Mouse (Mus musculus) heart, embryonic 15.5 days (tissue): ENCODE results near the gene Otub2. TPM values are rescaled to one million over a fixed set of nuclear protein-coding genes. Genes with fewer than 3 reads are reported as not detected.
"Not testable (repeated sequence)": the region's sequence is repeated elsewhere in the genome, so short reads cannot be mapped to it uniquely, and the experiment has no call there.

ENCODE experiments used
- ATAC-seq: fragments of 200-750 bp; cut with Nextera tagmentation; replicated peaks from 2 replicates; pipeline ENCODE4 v1.8.0; 2017; ENCODE audit warnings: low read depth, moderate TSS enrichment; ENCODE audit not compliant: insufficient number of reproducible peaks, insufficient read depth, low FRiP score
- H3K27ac ChIP-seq: fragments of 300-500 bp; sonication (generic); 2 replicates; pipeline ENCODE4 v1.5.1; 2015; ENCODE audit warnings: mild to moderate bottlenecking, inconsistent platforms
- H3K27me3 ChIP-seq: fragments of 300-500 bp; sonication (generic); 2 replicates; pipeline ENCODE4 v1.6.1; 2015; ENCODE audit warnings: inconsistent platforms
- H3K36me3 ChIP-seq: fragments of 300-500 bp; sonication (generic); 2 replicates; pipeline ENCODE4 v1.6.1; 2015; ENCODE audit warnings: mild to moderate bottlenecking, inconsistent platforms
- H3K4me1 ChIP-seq: fragments of 300-500 bp; sonication (generic); replicated peaks from 2 replicates; pipeline ENCODE4 v1.6.1; 2015; ENCODE audit warnings: inconsistent platforms
- H3K4me2 ChIP-seq: fragments of 300-500 bp; sonication (generic); 2 replicates; pipeline ENCODE4 v1.6.1; 2015; ENCODE audit warnings: inconsistent platforms, mild to moderate bottlenecking, moderate library complexity
- H3K4me3 ChIP-seq: fragments of 300-500 bp; sonication (generic); 2 replicates; pipeline ENCODE4 v1.5.1; 2015; ENCODE audit warnings: mild to moderate bottlenecking, inconsistent platforms
- H3K9ac ChIP-seq: fragments of 300-500 bp; sonication (generic); 2 replicates; pipeline ENCODE4 v1.6.1; 2015; ENCODE audit warnings: mild to moderate bottlenecking, inconsistent platforms
- H3K9me3 ChIP-seq: fragments of 300-500 bp; sonication (generic); replicated peaks from 2 replicates; pipeline ENCODE4 v1.6.1; 2016; ENCODE audit warnings: inconsistent platforms
- WGBS: fragments of 180-500 bp; shearing (Covaris S2); methylation state at CpG from one replicate; pipeline ENCODE4 v1.1.7; 2015; ENCODE audit warnings: mixed read lengths; 5-methylcytosine and 5-hydroxymethylcytosine counted together
- polyA plus RNA-seq: library from polyadenylated mRNA; unstranded; fragments of >200 nt; fragmentation: Nextera tagmentation; extraction: Ambion mirVana; gene quantifications from 2 replicates; pipeline ENCODE4 v1.2.1, GENCODE M21; 2015

Otub2 gene
- polyA plus RNA-seq, 1 experiment from 2014 or later: 11.2 TPM

DNA sequence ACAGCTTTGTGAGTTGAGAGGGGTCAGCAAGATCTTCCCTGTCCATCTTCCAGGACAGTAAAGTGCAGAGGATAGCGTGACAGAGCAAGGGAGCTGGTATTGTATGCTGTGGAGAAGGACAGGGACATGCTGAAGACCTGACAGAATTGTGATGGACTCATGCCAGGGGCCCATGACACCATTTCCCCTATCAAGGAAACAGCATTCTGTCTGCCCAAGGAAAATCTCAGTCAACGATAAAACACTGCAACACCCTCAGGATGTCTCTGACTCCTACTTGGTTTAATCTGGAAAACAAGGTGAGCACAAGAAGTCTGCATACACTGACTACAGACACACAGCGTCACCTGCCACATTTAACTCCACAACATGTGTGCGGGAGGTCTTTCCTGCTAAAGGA lies 19.2 kb downstream of the Otub2 start, which contains the start of gene 9330161L09Rik:
9330161L09Rik (minus strand) TSS at position 101 of the 400 bp plus-strand sequence.
- Histone ChIP-seq H3K4me2 (no peak within 1 kb of the TSS), H3K9ac (no peak within 1 kb of the TSS), H3K36me3 (peaks cover 78% of the 10 kb centered on the region), H3K4me3 (no peak within 1 kb of the TSS), H3K27me3 (no peaks in the 10 kb centered on the region), H3K9me3 (no peaks in the 10 kb centered on the region), H3K27ac (no peak within 1 kb of the TSS), H3K4me1 (no peaks in the 10 kb centered on the region)
- no peak for ATAC-seq
- WGBS: 88% methylated on average over 4 of the region's 4 CpGs

DNA sequence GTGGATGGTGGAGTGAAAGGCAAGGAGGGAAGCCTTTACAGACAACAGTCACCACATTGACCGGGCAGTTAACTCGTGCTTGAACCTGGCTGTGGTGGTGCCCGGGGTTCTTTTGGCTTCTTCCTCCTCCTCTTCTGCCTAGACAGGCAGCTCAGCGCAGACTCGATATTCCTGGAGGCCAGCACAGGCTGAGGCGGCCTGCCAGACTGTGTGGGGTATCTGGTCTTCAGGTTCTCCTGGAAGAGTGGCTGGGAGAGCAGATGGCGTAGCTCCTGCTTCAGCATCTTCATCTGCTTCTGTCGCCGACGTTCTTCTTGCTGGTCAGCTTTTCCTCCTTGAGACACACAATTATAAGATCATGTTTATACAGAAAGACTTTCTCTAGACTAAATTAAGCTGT lies 19.7 kb downstream of the Otub2 start:
- Histone ChIP-seq H3K4me1 (no peaks in the 10 kb centered on the region), H3K27me3 (no peaks in the 10 kb centered on the region), H3K36me3 (peaks cover 83% of the 10 kb centered on the region), H3K9ac (no peak overlapping the region), H3K9me3 (no peaks in the 10 kb centered on the region), H3K27ac (no peak overlapping the region), H3K4me3 (no peak overlapping the region), H3K4me2 (no peak overlapping the region)
- 92% methylated on average over 10 of the region's 10 CpGs for WGBS
- ATAC-seq: no peak

DNA sequence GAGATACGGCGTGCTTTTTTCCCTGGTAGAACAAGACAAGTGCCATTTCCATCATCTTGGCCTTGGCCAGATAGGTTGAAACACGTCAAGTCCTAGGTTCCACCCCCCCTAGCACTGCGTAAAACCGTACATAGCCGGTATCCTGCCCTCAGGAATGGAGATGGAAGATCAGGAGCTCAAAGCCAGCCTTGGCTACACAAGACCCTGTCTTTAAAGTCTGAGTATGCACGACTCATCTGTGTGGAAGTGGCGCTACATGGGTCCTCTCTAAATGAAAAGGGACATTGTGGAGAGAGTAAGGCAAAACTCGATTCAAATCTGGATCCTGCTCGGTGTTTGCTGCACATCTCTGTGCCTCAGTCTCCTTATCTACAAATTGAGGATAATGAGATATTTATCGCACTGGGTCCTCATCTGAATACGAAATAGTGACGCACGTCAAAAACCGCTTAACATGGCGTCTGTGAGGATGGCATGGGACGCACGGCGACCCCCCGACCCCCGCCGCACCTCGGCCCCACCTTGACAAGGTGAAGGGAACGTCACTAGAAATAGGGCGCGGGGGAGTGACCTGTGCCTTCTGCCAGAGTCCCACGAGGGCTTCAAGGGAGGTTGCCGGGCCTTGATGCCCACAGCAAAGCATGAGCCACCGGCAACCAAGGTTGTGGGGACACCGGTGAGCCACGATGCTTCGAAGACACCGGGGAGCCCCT lies 36.7 kb downstream of the Otub2 start:
- Histone ChIP-seq H3K36me3 (peaks cover 7% of the 10 kb centered on the region; the same call in 1 of the 2 replicates), H3K9me3 (no peaks in the 10 kb centered on the region), H3K27ac (peak overlapping the region; percentile 64; the same call in 1 of the 2 replicates), H3K27me3 (no peaks in the 10 kb centered on the region), H3K4me1 (peaks cover 28% of the 10 kb centered on the region), H3K4me3 (peak overlapping the region; percentile 93), H3K9ac (peak overlapping the region; percentile 93), H3K4me2 (peak overlapping the region; percentile 71)
- 8% methylated on average over 33 of the region's 33 CpGs for WGBS
- no peak for ATAC-seq

DNA sequence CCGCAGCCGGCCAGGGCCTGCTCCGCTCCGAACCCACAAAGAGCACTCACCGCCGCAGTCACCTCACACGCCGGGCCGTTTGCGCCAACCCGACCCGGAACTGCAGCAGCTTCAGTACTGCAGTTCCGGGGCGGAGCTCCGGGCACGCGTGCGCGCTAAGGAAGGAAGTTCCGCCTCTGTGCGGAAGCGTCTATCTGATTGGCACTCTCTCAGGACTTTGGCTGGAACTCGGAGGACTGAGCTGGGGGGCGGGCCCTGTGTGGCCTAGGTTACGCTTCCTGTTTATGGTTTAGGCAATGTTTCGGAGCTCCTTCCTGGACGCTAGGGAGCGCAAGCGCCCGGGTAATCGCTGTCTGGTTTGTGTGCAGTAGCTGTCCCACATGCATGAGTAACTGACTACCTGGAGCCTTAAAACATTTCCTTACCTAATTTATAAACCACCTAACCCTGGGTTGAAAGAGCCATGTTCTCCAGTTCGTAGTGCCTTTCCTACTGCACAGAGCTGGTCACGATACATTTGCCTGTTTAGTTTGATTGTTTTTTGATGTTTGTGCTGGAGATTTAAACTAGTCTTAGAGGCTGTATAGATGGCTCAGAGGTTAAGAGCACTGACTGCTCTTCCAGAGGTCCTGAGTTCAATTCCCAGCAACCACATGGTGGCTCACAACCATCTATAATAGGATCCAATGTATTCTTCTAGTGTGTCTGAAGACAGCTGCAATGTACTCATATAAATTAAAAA lies 37.4 kb downstream of the Otub2 start, which contains the start of gene Ddx24:
Ddx24 (minus strand) TSS at position 102 of the 742 bp plus-strand sequence.
- ATAC-seq: peak; percentile 100
- Histone ChIP-seq H3K4me3 (peak within 1 kb of the TSS; percentile 93), H3K36me3 (peaks cover 7% of the 10 kb centered on the region; the same call in 1 of the 2 replicates), H3K9ac (peak within 1 kb of the TSS; percentile 93), H3K9me3 (no peaks in the 10 kb centered on the region), H3K4me1 (peaks cover 28% of the 10 kb centered on the region), H3K27ac (peak within 1 kb of the TSS; percentile 64; the same call in 1 of the 2 replicates), H3K27me3 (no peaks in the 10 kb centered on the region), H3K4me2 (peak within 1 kb of the TSS; percentile 71)
- WGBS: under 1% methylated on average over 33 of the region's 33 CpGs

DNA sequence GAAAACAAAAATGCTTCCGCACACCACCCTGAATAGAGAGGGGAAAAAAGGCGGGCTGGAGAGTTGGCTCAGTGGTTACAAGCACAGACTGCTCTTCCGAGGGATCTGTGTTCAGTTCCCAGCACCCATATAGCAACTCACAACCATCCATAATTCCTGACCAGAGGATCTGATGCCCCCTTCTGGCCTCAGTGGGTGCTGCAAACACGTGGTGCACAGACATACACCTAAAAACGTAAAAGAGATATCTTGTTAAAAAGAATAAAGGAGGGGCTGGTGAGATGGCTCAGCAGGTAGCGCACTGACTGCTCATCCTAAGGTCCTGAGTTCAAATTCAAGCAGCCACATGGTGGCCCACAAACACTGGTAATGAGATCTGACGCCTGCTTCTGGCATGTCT lies 38.2 kb downstream of the Otub2 start:
- H3K4me2 ChIP-seq: no peak overlapping the region
- no peak for ATAC-seq
- no peaks in the 10 kb centered on the region for H3K9me3 ChIP-seq
- no peaks in the 10 kb centered on the region for H3K27me3 ChIP-seq
- H3K4me1 ChIP-seq: peaks cover 21% of the 10 kb centered on the region
- H3K9ac ChIP-seq: no peak overlapping the region
- no peak overlapping the region for H3K27ac ChIP-seq
- no peak overlapping the region for H3K4me3 ChIP-seq
- WGBS: 84% methylated on average over 7 of the region's 7 CpGs
- H3K36me3 ChIP-seq: peaks cover 2% of the 10 kb centered on the region; the same call in 1 of the 2 replicates

DNA sequence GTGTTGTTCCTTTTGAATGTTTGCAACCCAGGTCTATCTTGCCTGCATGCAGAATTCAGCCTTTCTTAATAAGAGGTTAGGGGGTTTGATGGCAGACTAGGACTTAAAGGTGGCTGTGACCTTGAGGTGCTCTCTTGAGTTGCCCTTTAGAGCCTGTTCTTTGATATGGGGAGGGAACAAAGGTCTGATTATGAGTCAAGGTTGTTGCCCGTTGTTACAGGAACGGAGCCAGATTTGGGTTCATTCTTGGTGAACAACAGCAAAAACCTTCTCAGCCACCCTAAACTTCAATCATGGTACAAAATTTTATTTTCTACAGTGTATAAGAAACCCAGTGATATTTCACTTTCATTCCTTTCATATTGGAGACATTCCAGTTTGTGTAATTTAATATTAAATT lies 44.9 kb downstream of the Otub2 start:
- WGBS: 68% methylated on average over 2 of the region's 2 CpGs
- Histone ChIP-seq H3K4me1 (no peaks in the 10 kb centered on the region; the same call in 1 of the 2 replicates), H3K36me3 (no peaks in the 10 kb centered on the region), H3K9ac (no peak overlapping the region), H3K27me3 (no peaks in the 10 kb centered on the region), H3K27ac (no peak overlapping the region; the same call in 1 of the 2 replicates), H3K9me3 (no peaks in the 10 kb centered on the region), H3K4me3 (no peak overlapping the region), H3K4me2 (no peak overlapping the region)
- ATAC-seq: no peak

DNA sequence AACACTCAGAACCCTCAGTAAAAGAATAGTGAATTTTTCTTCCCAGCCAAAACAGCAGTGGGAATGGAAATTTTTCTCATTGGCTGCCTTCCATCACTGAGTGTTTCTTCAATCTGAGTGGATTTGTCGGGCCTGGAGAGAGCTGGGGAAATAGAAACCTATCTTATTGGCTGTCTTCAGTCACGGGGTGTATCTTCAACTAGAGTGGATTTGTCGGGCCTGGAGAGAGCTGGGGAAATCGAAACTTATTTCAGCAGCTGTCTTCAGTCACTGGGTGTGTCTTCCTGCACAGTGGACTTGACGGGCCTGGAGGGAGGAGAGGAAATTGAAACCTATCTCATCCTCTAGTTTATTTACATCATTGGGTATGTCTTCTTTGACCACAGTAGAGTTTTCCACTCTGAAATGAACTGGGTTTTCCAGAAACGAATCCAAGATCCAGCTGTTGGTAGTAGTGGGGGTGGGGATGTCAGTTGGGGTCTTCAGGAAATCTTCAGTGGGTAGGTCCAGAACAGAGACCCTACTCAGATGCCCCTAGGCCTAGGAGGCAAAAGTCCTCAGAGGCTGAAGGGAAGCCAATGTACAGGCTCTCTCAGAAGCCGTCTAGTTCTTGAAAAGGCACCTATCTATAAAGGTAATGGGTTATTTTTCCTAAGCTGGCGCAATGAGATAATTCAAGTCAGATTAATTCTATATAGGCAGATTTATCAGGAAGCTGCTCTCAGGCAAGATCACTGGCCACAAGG lies 45.7 kb downstream of the Otub2 start, which contains the start of gene Ifi27:
Ifi27 (plus strand) TSS at position 226 of the 746 bp plus-strand sequence.
- 49% methylated on average over 8 of the region's 8 CpGs for WGBS
- H3K9ac ChIP-seq: no peak within 1 kb of the TSS
- H3K36me3 ChIP-seq: no peaks in the 10 kb centered on the region
- H3K9me3 ChIP-seq: no peaks in the 10 kb centered on the region
- no peaks in the 10 kb centered on the region for H3K27me3 ChIP-seq
- peak within 1 kb of the TSS; percentile 47 for H3K27ac ChIP-seq
- H3K4me2 ChIP-seq: peak within 1 kb of the TSS; percentile 48
- no peaks in the 10 kb centered on the region; the same call in 1 of the 2 replicates for H3K4me1 ChIP-seq
- peak; percentile 87 for ATAC-seq
- H3K4me3 ChIP-seq: peak within 1 kb of the TSS; percentile 37

DNA sequence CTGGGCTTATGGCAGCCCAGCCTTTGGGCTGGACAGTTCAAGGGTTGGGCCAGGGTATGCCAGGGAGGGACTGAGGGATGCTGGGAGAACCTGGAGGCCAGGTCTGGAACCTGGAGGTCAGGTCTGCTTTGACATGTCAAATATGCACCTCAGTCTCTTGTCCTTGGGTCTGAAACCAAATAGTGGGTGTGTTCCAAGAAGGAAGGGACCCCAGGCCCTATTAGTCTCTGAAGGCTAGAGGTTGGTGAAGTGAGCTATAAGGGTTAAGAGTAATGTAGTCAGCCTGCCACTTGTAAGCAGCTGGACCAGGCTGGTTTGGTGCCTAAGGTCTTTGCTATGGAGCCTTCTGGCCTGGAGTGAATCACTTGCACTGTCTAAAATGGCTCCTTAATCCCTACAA lies 46.4 kb downstream of the Otub2 start:
- Histone ChIP-seq H3K9me3 (no peaks in the 10 kb centered on the region), H3K4me2 (peak overlapping the region; percentile 48), H3K4me1 (no peaks in the 10 kb centered on the region; the same call in 1 of the 2 replicates), H3K9ac (no peak overlapping the region), H3K27me3 (no peaks in the 10 kb centered on the region), H3K27ac (peak overlapping the region; percentile 47; the same call in 1 of the 2 replicates), H3K36me3 (no peaks in the 10 kb centered on the region), H3K4me3 (peak overlapping the region; percentile 37)
- ATAC-seq: no peak

DNA sequence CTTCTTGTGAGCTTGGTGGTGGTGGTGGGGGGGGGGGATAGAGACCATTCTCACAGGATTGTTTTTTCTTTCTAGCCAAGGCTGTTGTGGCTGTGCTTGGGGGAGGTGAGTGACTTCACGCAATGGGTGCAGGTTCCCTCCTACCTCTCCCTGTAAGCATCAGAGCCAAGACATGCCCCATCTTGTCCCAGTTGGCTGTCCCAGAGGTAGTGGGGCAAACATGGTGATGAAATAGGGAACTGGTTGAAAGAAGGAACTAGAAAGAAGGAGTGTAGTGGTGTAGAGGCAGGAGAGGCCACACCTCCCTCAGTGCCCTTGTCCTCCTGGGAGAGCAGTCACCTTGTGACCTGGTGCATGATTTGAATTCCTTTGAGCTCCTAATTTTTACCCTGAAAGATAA lies 49.1 kb downstream of the Otub2 start:
- H3K4me3 ChIP-seq: no peak overlapping the region
- no peak overlapping the region for H3K9ac ChIP-seq
- WGBS: 86% methylated on average over 1 of the region's 1 CpGs
- H3K4me2 ChIP-seq: no peak overlapping the region
- no peaks in the 10 kb centered on the region for H3K27me3 ChIP-seq
- H3K36me3 ChIP-seq: no peaks in the 10 kb centered on the region
- H3K4me1 ChIP-seq: no peaks in the 10 kb centered on the region; the same call in 1 of the 2 replicates
- H3K9me3 ChIP-seq: no peaks in the 10 kb centered on the region
- no peak overlapping the region for H3K27ac ChIP-seq
- ATAC-seq: no peak

DNA sequence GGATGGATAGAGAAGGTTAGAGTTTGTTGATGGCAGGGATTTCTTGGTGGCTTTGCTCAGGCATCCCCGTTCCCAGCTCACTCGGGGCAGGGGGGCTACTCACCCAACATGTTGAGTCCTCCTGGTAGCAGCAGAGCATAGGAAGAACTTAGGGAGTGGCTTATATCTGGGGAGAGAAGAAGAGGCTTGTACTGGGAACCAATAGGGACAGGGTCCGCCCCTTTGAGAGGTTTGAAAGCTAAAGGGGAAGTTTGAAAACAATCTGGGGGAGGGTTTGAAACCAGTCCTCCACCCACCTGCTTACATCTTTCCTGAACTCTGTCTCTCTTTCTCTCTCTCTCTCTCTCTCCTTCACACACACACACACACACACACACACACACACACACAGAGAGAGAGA lies 55.0 kb downstream of the Otub2 start, which contains the start of gene Ifi27l2a:
Ifi27l2a (minus strand) TSS at position 157 of the 400 bp plus-strand sequence.
- no peaks in the 10 kb centered on the region for H3K4me1 ChIP-seq
- 50% methylated on average over 3 of the region's 3 CpGs for whole genome bisulfite sequencing
- H3K27me3 ChIP-seq: no peaks in the 10 kb centered on the region
- no peaks in the 10 kb centered on the region for H3K9me3 ChIP-seq
- no peaks in the 10 kb centered on the region for H3K36me3 ChIP-seq
- H3K4me2 ChIP-seq: no peak within 1 kb of the TSS
- no peak within 1 kb of the TSS for H3K9ac ChIP-seq
- H3K27ac ChIP-seq: no peak within 1 kb of the TSS
- H3K4me3 ChIP-seq: no peak within 1 kb of the TSS
- no peak for ATAC-seq

DNA sequence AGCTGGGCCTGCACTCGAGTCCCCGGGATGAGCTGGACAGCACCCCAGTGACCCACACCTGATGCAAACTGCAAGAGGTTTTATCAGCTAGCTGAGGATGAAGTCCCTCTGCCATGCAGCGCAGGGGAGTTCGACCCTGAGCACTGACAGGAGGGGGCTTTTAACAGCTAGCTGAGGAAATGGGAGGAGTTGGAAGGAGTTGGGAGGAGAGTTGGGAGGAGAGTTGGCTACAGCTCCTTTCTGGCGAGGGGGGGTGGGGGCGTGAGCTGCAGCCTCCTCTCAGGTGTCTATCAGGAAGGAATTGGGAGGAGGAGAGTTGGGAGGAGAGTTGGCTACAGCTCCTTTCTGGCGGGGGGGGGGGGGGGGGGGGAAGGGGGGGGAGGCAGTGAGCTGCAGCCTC lies 55.8 kb downstream of the Otub2 start:
- H3K4me2 ChIP-seq, H3K9me3 ChIP-seq, H3K27me3 ChIP-seq, H3K4me3 ChIP-seq, H3K4me1 ChIP-seq, H3K9ac ChIP-seq, H3K27ac ChIP-seq, H3K36me3 ChIP-seq, ATAC-seq: not testable (repeated sequence)
- WGBS: 23% methylated on average over 6 of the region's 7 CpGs
